Mouse (Mus musculus) olfactory bulb, adult 2 months (tissue): ENCODE measurements around the gene Apol7e.
"Not testable (repeated sequence)": the region's sequence is repeated elsewhere in the genome, so short reads cannot be mapped to it uniquely, and the experiment has no call there.

Experiments
- CTCF ChIP-seq: fragments of 200-500 bp; IDR thresholded peaks from 2 replicates; pipeline ENCODE4 v1.5.1; 2012; ENCODE audit warnings: low read depth, mild to moderate bottlenecking, low read length, moderate library complexity; ENCODE audit not compliant: insufficient read depth
- POLR2A ChIP-seq: fragments of 200-500 bp; IDR thresholded peaks from 2 replicates; pipeline ENCODE4 v1.6.1; 2012; ENCODE audit warnings: mild to moderate bottlenecking, low read depth, low read length, moderate library complexity; ENCODE audit not compliant: insufficient read depth

- TF ChIP-seq CTCF, POLR2A: not testable (repeated sequence)
Measured at GRCm38 (mm10) chr15:77718240-77718639, 19.6 kb downstream of the Apol7e start.
